Comparison of ENCODE assay signal across 7 mouse cellular contexts in the genomic region with DNA sequence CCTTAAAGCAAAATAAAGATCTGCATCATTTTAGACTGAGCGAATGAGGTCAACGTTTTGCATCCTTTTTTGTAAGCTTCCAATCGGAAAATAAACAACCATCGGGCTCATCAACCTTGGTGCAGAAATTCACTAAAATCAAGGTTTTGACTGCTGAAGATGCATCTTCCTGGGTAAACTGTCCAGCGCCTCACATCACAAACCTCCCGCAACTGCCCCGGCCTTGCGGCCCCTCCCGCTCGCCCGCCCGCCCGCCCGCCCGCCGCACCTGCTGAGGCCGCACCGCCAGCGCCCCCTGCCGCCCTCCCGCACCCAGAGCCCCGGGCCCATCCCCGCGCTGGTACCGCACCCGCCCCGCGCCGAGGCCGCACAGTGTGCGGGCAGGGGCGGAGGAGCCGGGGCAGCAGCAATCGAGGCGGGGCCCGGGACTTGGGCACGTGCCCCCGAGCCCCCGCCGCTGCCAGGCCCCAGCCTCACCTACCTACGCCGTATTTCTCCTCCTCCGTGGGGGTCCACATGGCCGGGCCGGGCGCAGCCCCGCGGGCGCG. TPM values are rescaled to one million over a fixed set of nuclear protein-coding genes. Genes with fewer than 3 reads are reported as not detected.
DNase-seq lines count a peak whose midpoint lies in the region; ATAC-seq and TF ChIP-seq lines count a peak whose summit lies in the region.

No protein-coding gene starts in this region.

- ATAC-seq in forebrain, embryonic 14.5 days = peak; percentile 90
- peak; percentile 94 for ATAC-seq in midbrain, embryonic 13.5 days

- 4% methylated on average over 31 of the region's 50 CpGs for WGBS in spleen, adult 2 months
- WGBS in forebrain, embryonic 14.5 days = 1% methylated on average over 38 of the region's 50 CpGs
- WGBS in midbrain, embryonic 13.5 days = 1% methylated on average over 42 of the region's 50 CpGs

- no peaks in the 10 kb centered on the region for H3K36me3 ChIP-seq in spleen, adult 2 months (ENCODE audit: control insufficient read depth, insufficient read depth, low read length)
- no peaks in the 10 kb centered on the region for H3K36me3 ChIP-seq in forebrain, embryonic 14.5 days (ENCODE audit: control insufficient read depth, insufficient read depth, low read length)
- no peaks in the 10 kb centered on the region for H3K36me3 ChIP-seq in midbrain, embryonic 13.5 days

- H3K4me1 ChIP-seq in spleen, adult 2 months (ENCODE audit: control insufficient read depth, insufficient read depth, insufficient read length) = peaks cover 5% of the 10 kb centered on the region
- H3K4me1 ChIP-seq in forebrain, embryonic 14.5 days (ENCODE audit: control insufficient read depth, insufficient read depth, low read length) = peaks cover 3% of the 10 kb centered on the region; the same call in 1 of the 2 replicates
- peaks cover 13% of the 10 kb centered on the region for H3K4me1 ChIP-seq in midbrain, embryonic 13.5 days (replicated peaks)

- H3K27me3 ChIP-seq in spleen, adult 2 months (ENCODE audit: control insufficient read depth, insufficient read depth, low read length) = peaks cover 21% of the 10 kb centered on the region
- peaks cover 21% of the 10 kb centered on the region for H3K27me3 ChIP-seq in forebrain, embryonic 14.5 days (replicated peaks; ENCODE audit: control insufficient read depth, insufficient read depth, low read length)
- peaks cover 36% of the 10 kb centered on the region for H3K27me3 ChIP-seq in midbrain, embryonic 13.5 days

- peak overlapping the region; percentile 58; the same call in 1 of the 2 replicates for H3K4me3 ChIP-seq in spleen, adult 2 months (ENCODE audit: extremely low read depth, insufficient read depth, insufficient read length)
- H3K4me3 ChIP-seq in forebrain, embryonic 14.5 days (ENCODE audit: low read depth, low read length) = peak overlapping the region; percentile 90
- peak overlapping the region; percentile 93 for H3K4me3 ChIP-seq in midbrain, embryonic 13.5 days (replicated peaks)

- H3K27ac ChIP-seq in spleen, adult 2 months (ENCODE audit: insufficient read depth, low read length) = no peak overlapping the region
- peak overlapping the region; percentile 91 for H3K27ac ChIP-seq in forebrain, embryonic 14.5 days (ENCODE audit: low read depth, low read length)
- H3K27ac ChIP-seq in midbrain, embryonic 13.5 days = peak overlapping the region; percentile 95

- no peak for DNase-seq in spleen, adult 2 months (ENCODE audit: low read depth in 1 of 2, low spot score in 2 of 2)
- no peak for DNase-seq in spleen, adult 12 weeks (ENCODE audit: low spot score)
- peak; percentile 80 for DNase-seq in cerebellum, adult 8-10 months
- peak; percentile 63 for DNase-seq in forebrain, embryonic 14.5 days (ENCODE audit: low spot score)
- peak; percentile 41 to 59 for DNase-seq in kidney, postnatal 4 days
- DNase-seq in testis, postnatal 10 days (ENCODE audit: low spot score) = peak; percentile 75

- peak overlapping the region; percentile 69 for H3K4me2 ChIP-seq in forebrain, embryonic 14.5 days (ENCODE audit: low read length)
- H3K4me2 ChIP-seq in midbrain, embryonic 13.5 days (replicated peaks) = peak overlapping the region; percentile 72

- no peak for TF ChIP-seq POLR2A in spleen, adult 2 months (IDR thresholded peaks at IDR 0.05; ENCODE audit: low read depth, low read length)

- peak overlapping the region; percentile 95 for H3K9ac ChIP-seq in forebrain, embryonic 14.5 days (ENCODE audit: low read length)
- peak overlapping the region; percentile 92 for H3K9ac ChIP-seq in midbrain, embryonic 13.5 days (replicated peaks)

- no peak for TF ChIP-seq CTCF in spleen, adult 2 months (IDR thresholded peaks at IDR 0.05; ENCODE audit: extremely low read depth, insufficient read depth, insufficient read length, insufficient replicate concordance)

- no peaks in the 10 kb centered on the region for H3K9me3 ChIP-seq in forebrain, embryonic 14.5 days (replicated peaks; ENCODE audit: control insufficient read depth, low read length)
- H3K9me3 ChIP-seq in midbrain, embryonic 13.5 days = no peaks in the 10 kb centered on the region

RNA-seq across cellular contexts. Expression of a gene that starts 0.6 kb away (rescaled TPM):
- 0.55 and 0.78 TPM in 2 replicates for polyA plus RNA-seq in spleen, adult 2 months (2012; rRNA removed)
- polyA plus RNA-seq in forebrain, embryonic 14.5 days (2014; fragmentation: Nextera tagmentation; extraction: Ambion mirVana) = 9.1 and 12.9 TPM in 2 replicates
- 14.0 and 20.2 TPM in 2 replicates for polyA plus RNA-seq in midbrain, embryonic 13.5 days (2015; fragmentation: Nextera tagmentation; extraction: Ambion mirVana)

RNA-seq across cellular contexts. Expression of a gene that starts 58.6 kb away (rescaled TPM):
- 28.0 and 29.7 TPM in 2 replicates for polyA plus RNA-seq in spleen, adult 2 months (2012; rRNA removed)
- 1.4 and 1.9 TPM in 2 replicates for polyA plus RNA-seq in forebrain, embryonic 14.5 days (2014; fragmentation: Nextera tagmentation; extraction: Ambion mirVana)
- 1.7 and 1.9 TPM in 2 replicates for polyA plus RNA-seq in midbrain, embryonic 13.5 days (2015; fragmentation: Nextera tagmentation; extraction: Ambion mirVana)

Comparison
In these comparisons a context has a peak if more than half of its experiments do, and no peak if none do; other contexts are left out.
1. DNase-seq: peak in cerebellum, adult 8-10 months (single experiment), forebrain, embryonic 14.5 days (single experiment), kidney, postnatal 4 days (2 of 2) and testis, postnatal 10 days (single experiment); none in spleen, adult 2 months (0 of 2) and spleen, adult 12 weeks (single experiment).
2. Peak in every context shown above with its lines, with median percentiles within 50 percentile points of each other: H3K4me3 ChIP-seq.